In the genomic region with DNA sequence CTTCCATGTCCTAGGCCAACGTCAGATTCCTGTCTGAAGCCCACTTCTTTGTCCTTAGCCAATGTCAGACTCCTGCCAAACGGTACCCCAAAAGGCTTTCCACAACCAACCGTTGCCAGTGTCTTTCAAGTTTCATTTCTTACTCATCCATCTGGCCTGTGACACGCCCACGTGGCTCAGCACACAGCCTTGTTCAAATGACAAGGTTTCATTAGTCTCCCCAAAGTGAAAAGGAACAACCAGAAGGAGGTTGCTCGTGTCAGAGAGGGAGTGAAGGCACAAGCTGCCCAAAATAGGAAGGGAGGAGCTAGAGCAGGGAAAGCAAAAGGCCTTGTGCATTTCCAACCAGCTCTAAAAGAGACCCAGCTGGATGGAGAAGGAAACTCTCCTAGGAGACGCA, we compare ENCODE assay signal across 13 mouse cellular contexts.
DNase-seq lines count a peak whose midpoint lies in the region; ATAC-seq and TF ChIP-seq lines count a peak whose summit lies in the region.
"Had no signal": no experiment of that assay in that cellular context is flagged by ENCODE, and none has a peak within 500 bp of the region (broad histone marks: within the 10 kb centered on the region; RNA-seq: fewer than 3 reads in every experiment).

No protein-coding gene starts in this region.

- H3K4me2 ChIP-seq in heart, embryonic 15.5 days, result no peak overlapping the region
- no peak overlapping the region for H3K4me2 ChIP-seq in heart, embryonic 11.5 days
- H3K4me2 ChIP-seq: embryonic facial prominence, embryonic 12.5 days; limb, embryonic 12.5 days; neural tube, embryonic 12.5 days had no signal

- no peak for ATAC-seq in heart, embryonic 15.5 days (replicated peaks; ENCODE audit: insufficient number of reproducible peaks, insufficient read depth, low FRiP score, low read depth)
- ATAC-seq in heart, embryonic 11.5 days (replicated peaks; ENCODE audit: insufficient number of reproducible peaks, low FRiP score, low TSS enrichment), result no peak
- ATAC-seq: inflammation-experienced regulatory T-cells, adult 6 months had no signal

- TF ChIP-seq POLR2A in spleen, adult 2 months (IDR thresholded peaks at IDR 0.05; ENCODE audit: low read depth, low read length), result no peak
- TF ChIP-seq POLR2A in bone marrow macrophage, adult 2 months (IDR thresholded peaks at IDR 0.05; ENCODE audit: borderline replicate concordance, low read depth, low read length), result no peak

- H3K9ac ChIP-seq in heart, embryonic 15.5 days, result no peak overlapping the region
- H3K9ac ChIP-seq in heart, embryonic 11.5 days (ENCODE audit: low read depth, low read length), result no peak overlapping the region
- H3K9ac ChIP-seq: embryonic facial prominence, embryonic 12.5 days; limb, embryonic 12.5 days; neural tube, embryonic 12.5 days had no signal

- H3K9me3 ChIP-seq in heart, embryonic 15.5 days (replicated peaks), result no peaks in the 10 kb centered on the region
- no peaks in the 10 kb centered on the region for H3K9me3 ChIP-seq in heart, embryonic 11.5 days (replicated peaks; ENCODE audit: control insufficient read depth, low read length)
- H3K9me3 ChIP-seq: embryonic facial prominence, embryonic 12.5 days; limb, embryonic 12.5 days; megakaryocyte, embryonic 14.5 days; neural tube, embryonic 12.5 days had no signal

- H3K27me3 ChIP-seq in heart, embryonic 15.5 days, result no peaks in the 10 kb centered on the region
- no peaks in the 10 kb centered on the region for H3K27me3 ChIP-seq in heart, embryonic 11.5 days (ENCODE audit: control insufficient read depth, insufficient read depth, low read length)
- H3K27me3 ChIP-seq in spleen, adult 2 months (ENCODE audit: control insufficient read depth, insufficient read depth, low read length), result no peaks in the 10 kb centered on the region
- H3K27me3 ChIP-seq in splenic B cell, adult 2 months (ENCODE audit: control insufficient read depth, insufficient read depth, low read length, poor library complexity, severe bottlenecking), result no peaks in the 10 kb centered on the region
- H3K27me3 ChIP-seq: embryonic facial prominence, embryonic 12.5 days; limb, embryonic 12.5 days; megakaryocyte, embryonic 14.5 days; neural tube, embryonic 12.5 days had no signal

- WGBS in heart, embryonic 15.5 days, result 52% methylated on average over 7 of the region's 7 CpGs
- WGBS in heart, embryonic 11.5 days (ENCODE audit: insufficient replicate concordance), result 58% methylated on average over 7 of the region's 7 CpGs
- whole genome bisulfite sequencing in spleen, adult 2 months, result 21% methylated on average over 7 of the region's 7 CpGs

- peaks cover 15% of the 10 kb centered on the region for H3K4me1 ChIP-seq in heart, embryonic 15.5 days (replicated peaks)
- H3K4me1 ChIP-seq in heart, embryonic 11.5 days (ENCODE audit: control insufficient read depth, insufficient read depth, low read length), result 0 out of 2 replicates have a peak, but pooled peaks cover 6% of the 10 kb centered on the region
- peaks cover 49% of the 10 kb centered on the region for H3K4me1 ChIP-seq in spleen, adult 2 months (ENCODE audit: control insufficient read depth, insufficient read depth, insufficient read length)
- H3K4me1 ChIP-seq in bone marrow macrophage, adult 2 months (ENCODE audit: control insufficient read depth, insufficient read depth, low read length), result peaks cover 31% of the 10 kb centered on the region
- H3K4me1 ChIP-seq: embryonic facial prominence, embryonic 12.5 days; neural tube, embryonic 12.5 days had no signal

- no peak overlapping the region for H3K4me3 ChIP-seq in heart, embryonic 15.5 days
- no peak overlapping the region for H3K4me3 ChIP-seq in heart, embryonic 11.5 days (ENCODE audit: low read depth, low read length)
- no peak overlapping the region for H3K4me3 ChIP-seq in spleen, adult 2 months (ENCODE audit: extremely low read depth, insufficient read depth, insufficient read length)
- no peak overlapping the region for H3K4me3 ChIP-seq in bone marrow macrophage, adult 2 months (ENCODE audit: insufficient read depth, low read length)
- H3K4me3 ChIP-seq: embryonic facial prominence, embryonic 12.5 days; limb, embryonic 12.5 days; megakaryocyte, embryonic 14.5 days; neural tube, embryonic 12.5 days had no signal

- no peak for TF ChIP-seq CTCF in spleen, adult 2 months (IDR thresholded peaks at IDR 0.05; ENCODE audit: extremely low read depth, insufficient read depth, insufficient read length, insufficient replicate concordance)
- no peak for TF ChIP-seq CTCF in bone marrow macrophage, adult 2 months (IDR thresholded peaks at IDR 0.05; ENCODE audit: low read depth, low read length)

- H3K27ac ChIP-seq in heart, embryonic 15.5 days, result peak overlapping the region; percentile 11; the same call in 1 of the 2 replicates
- no peak overlapping the region for H3K27ac ChIP-seq in heart, embryonic 11.5 days (ENCODE audit: low read depth, low read length)
- H3K27ac ChIP-seq in spleen, adult 2 months (ENCODE audit: insufficient read depth, low read length), result peak overlapping the region; percentile 84
- peak overlapping the region; percentile 50 for H3K27ac ChIP-seq in bone marrow macrophage, adult 2 months (ENCODE audit: insufficient read depth, low read depth, low read length)
- H3K27ac ChIP-seq: embryonic facial prominence, embryonic 12.5 days; limb, embryonic 12.5 days; neural tube, embryonic 12.5 days had no signal

- DNase-seq in spleen, adult 2 months (ENCODE audit: low read depth in 1 of 2, low spot score in 2 of 2), result peak in 1 of 2 experiments; percentile 44
- no peak for DNase-seq in spleen, adult 18-20 months
- DNase-seq in splenic B cell, adult 2 months (ENCODE audit: low read depth, low spot score), result peak; percentile 49
- DNase-seq in kidney, adult 9 months, result no peak
- DNase-seq: gastrocnemius, postnatal 14 days had no signal

- H3K36me3 ChIP-seq in heart, embryonic 15.5 days, result no peaks in the 10 kb centered on the region
- no peaks in the 10 kb centered on the region for H3K36me3 ChIP-seq in heart, embryonic 11.5 days (ENCODE audit: control insufficient read depth, insufficient read depth, low read length)
- no peaks in the 10 kb centered on the region for H3K36me3 ChIP-seq in spleen, adult 2 months (ENCODE audit: control insufficient read depth, insufficient read depth, low read length)
- no peaks in the 10 kb centered on the region for H3K36me3 ChIP-seq in splenic B cell, adult 2 months (ENCODE audit: control insufficient read depth, insufficient read depth, low read length, poor library complexity, severe bottlenecking)
- H3K36me3 ChIP-seq: embryonic facial prominence, embryonic 12.5 days; limb, embryonic 12.5 days; neural tube, embryonic 12.5 days had no signal
